Mouse (Mus musculus): ENCODE data around the gene Cavin3.

DNA sequence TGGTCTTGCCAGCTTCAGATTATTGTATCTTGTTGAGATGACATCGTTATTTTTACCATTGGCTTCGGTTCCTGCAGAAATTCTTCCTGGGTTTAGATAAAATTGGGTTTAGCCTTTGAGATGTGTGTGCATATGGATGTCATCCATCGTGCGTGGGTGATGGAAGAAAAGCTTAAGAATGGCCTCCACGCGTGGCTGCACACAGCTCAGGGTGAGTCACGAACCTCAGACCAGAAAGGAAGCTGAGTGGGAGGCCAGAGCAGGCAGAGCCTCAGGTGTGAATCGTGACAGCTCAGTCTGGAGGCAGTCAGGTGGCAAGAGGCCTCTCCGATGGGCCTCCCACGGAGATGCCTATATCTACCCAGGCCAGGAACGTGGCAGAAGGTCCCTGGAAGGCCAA lies 37.2 kb upstream of the Cavin3 start:
- TF ChIP-seq POLR2A (IDR thresholded peaks at IDR 0.05; ENCODE audit: low read depth, low read length) (no peak), CTCF (IDR thresholded peaks at IDR 0.05; ENCODE audit: extremely low read depth, insufficient read depth, insufficient read length, insufficient replicate concordance) (no peak)

All from spleen, adult 2 months (tissue).